Comparison of ENCODE assay signal across 7 mouse cellular contexts in the genomic region with DNA sequence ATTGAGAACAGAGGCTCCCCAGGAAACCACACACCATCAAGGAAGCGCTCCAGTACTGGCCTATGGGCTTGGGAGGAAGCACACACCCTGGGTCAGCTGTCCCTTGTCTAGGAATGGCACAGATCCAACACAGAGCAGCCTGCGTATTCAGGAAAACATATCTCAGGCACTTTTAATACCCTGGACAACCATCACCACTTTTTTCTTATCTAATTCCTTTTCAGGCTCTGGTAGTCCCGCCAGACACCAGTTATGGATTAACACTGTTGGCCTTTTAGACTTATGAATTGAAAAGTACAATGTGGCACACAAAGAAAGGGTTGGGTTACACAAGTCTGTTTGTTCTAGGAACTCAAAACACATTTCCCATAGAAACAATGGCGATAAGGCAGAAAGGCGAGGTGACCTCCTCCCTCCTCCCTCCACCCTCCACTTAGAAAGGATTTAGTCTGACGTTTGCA. TPM values are rescaled to one million over a fixed set of nuclear protein-coding genes. Genes with fewer than 3 reads are reported as not detected.
DNase-seq lines count a peak whose midpoint lies in the region; ATAC-seq and TF ChIP-seq lines count a peak whose summit lies in the region.

No protein-coding gene starts in this region.

- no peaks in the 10 kb centered on the region for H3K36me3 ChIP-seq in heart, embryonic 16.5 days (ENCODE audit: control insufficient read depth, insufficient read depth)
- H3K36me3 ChIP-seq in liver, embryonic 14.5 days (replicated peaks; ENCODE audit: control insufficient read depth, insufficient read depth, low read depth): no peaks in the 10 kb centered on the region

- peak overlapping the region; percentile 59 for H3K27ac ChIP-seq in heart, embryonic 16.5 days (ENCODE audit: low read length)
- no peak overlapping the region for H3K27ac ChIP-seq in liver, embryonic 14.5 days

- ATAC-seq in heart, embryonic 16.5 days (replicated peaks; ENCODE audit: extremely low read depth, insufficient read depth, low FRiP score): peak; percentile 88
- ATAC-seq in liver, embryonic 14.5 days (ENCODE audit: insufficient read depth): peak; percentile 53; the same call in 1 of the 2 replicates

- peaks cover 5% of the 10 kb centered on the region; the same call in 1 of the 2 replicates for H3K4me1 ChIP-seq in heart, embryonic 16.5 days (ENCODE audit: control insufficient read depth, insufficient read depth, low read length)
- no peaks in the 10 kb centered on the region for H3K4me1 ChIP-seq in liver, embryonic 14.5 days (replicated peaks; ENCODE audit: control insufficient read depth in 2 of 2, insufficient read depth in 2 of 2, low read length in 1 of 2)

- peak; percentile 46 for DNase-seq in urinary bladder, postnatal 14 days (ENCODE audit: low spot score)
- DNase-seq in urinary bladder, postnatal 10 days (ENCODE audit: low spot score): no peak
- no peak for DNase-seq in liver, embryonic 14.5 days (ENCODE audit: low read depth in 3 of 3, low spot score in 3 of 3)
- DNase-seq in urinary bladder, postnatal 25 days (ENCODE audit: low spot score): peak; percentile 12
- no peak for DNase-seq in T-cell, adult 2 months (ENCODE audit: low spot score)
- no peak for DNase-seq in cerebellum, postnatal 36 days

- no peak overlapping the region for H3K4me3 ChIP-seq in heart, embryonic 16.5 days (ENCODE audit: low read length)
- H3K4me3 ChIP-seq in liver, embryonic 14.5 days (ENCODE audit: insufficient read depth in 1 of 2, low read depth in 2 of 2, low read length in 2 of 2): no peak overlapping the region

- no peaks in the 10 kb centered on the region for H3K27me3 ChIP-seq in heart, embryonic 16.5 days (ENCODE audit: control insufficient read depth, insufficient read depth, low read length)
- H3K27me3 ChIP-seq in liver, embryonic 14.5 days (ENCODE audit: control insufficient read depth, insufficient read depth, low read length): no peaks in the 10 kb centered on the region

- WGBS in heart, embryonic 16.5 days: 26% methylated on average over 6 of the region's 6 CpGs
- WGBS in liver, embryonic 14.5 days (ENCODE audit: insufficient replicate concordance): 26% methylated on average over 6 of the region's 6 CpGs

- TF ChIP-seq EP300 in liver, embryonic 14.5 days (IDR thresholded peaks at IDR 0.05; ENCODE audit: low read depth): no peak

- no peaks in the 10 kb centered on the region for H3K9me3 ChIP-seq in heart, embryonic 16.5 days (replicated peaks; ENCODE audit: control insufficient read depth, low read length)
- no peaks in the 10 kb centered on the region for H3K9me3 ChIP-seq in liver, embryonic 14.5 days (ENCODE audit: control insufficient read depth, low read length)

- no peak for TF ChIP-seq CTCF in liver, embryonic 14.5 days (IDR thresholded peaks at IDR 0.05; ENCODE audit: low read depth)

- no peak overlapping the region for H3K9ac ChIP-seq in heart, embryonic 16.5 days (ENCODE audit: low read length)
- no peak overlapping the region for H3K9ac ChIP-seq in liver, embryonic 14.5 days (replicated peaks)

- no peak overlapping the region for H3K4me2 ChIP-seq in heart, embryonic 16.5 days (ENCODE audit: low read depth, low read length)
- no peak overlapping the region for H3K4me2 ChIP-seq in liver, embryonic 14.5 days (ENCODE audit: low read depth)

RNA-seq across cellular contexts. Expression of gene Sstr4, which starts 56.8 kb away (rescaled TPM):
- 0.34 and 0.38 TPM in 2 replicates for polyA plus RNA-seq in heart, embryonic 16.5 days (2015; fragmentation: Nextera tagmentation; extraction: Ambion mirVana)
- polyA plus RNA-seq in liver, embryonic 14.5 days (2012; rRNA removed): not detected in 2 replicates
- polyA plus RNA-seq in liver, embryonic 14.5 days (2014; fragmentation: Nextera tagmentation; extraction: Ambion mirVana): not detected in 2 replicates

Comparison
In these comparisons a context has a peak if more than half of its experiments do, and no peak if none do; other contexts are left out.
1. DNase-seq: peak in urinary bladder, postnatal 14 days (single experiment) and urinary bladder, postnatal 25 days (single experiment); none in urinary bladder, postnatal 10 days (single experiment), liver, embryonic 14.5 days (0 of 3), T-cell, adult 2 months (single experiment) and cerebellum, postnatal 36 days (0 of 2).